Mouse (Mus musculus) embryonic stem cell, embryonic (primary cell): ENCODE measurements around the gene Pakap.

Experiments used
- CTCF ChIA-PET, 4 experiments: fragments of 300-600 bp in 2 of 4; fragments of 350-600 bp in 2 of 4; sonication (Branson Sonifier 250); formaldehyde crosslinking; loops; one replicate each; lab custom pipeline; 2022; ENCODE audit warnings: inconsistent platforms in 2 of 4; lab: Charles Lee
- POLR2A ChIA-PET, 4 experiments: fragments of 300-600 bp in 2 of 4; fragments of 350-600 bp in 2 of 4; sonication (Branson Sonifier 250); formaldehyde crosslinking; loops; one replicate each; lab custom pipeline; 2022; ENCODE audit warnings: antibody characterized with exemption in 4 of 4, inconsistent platforms in 1 of 4; lab: Charles Lee

Gene Pakap

DNA sequence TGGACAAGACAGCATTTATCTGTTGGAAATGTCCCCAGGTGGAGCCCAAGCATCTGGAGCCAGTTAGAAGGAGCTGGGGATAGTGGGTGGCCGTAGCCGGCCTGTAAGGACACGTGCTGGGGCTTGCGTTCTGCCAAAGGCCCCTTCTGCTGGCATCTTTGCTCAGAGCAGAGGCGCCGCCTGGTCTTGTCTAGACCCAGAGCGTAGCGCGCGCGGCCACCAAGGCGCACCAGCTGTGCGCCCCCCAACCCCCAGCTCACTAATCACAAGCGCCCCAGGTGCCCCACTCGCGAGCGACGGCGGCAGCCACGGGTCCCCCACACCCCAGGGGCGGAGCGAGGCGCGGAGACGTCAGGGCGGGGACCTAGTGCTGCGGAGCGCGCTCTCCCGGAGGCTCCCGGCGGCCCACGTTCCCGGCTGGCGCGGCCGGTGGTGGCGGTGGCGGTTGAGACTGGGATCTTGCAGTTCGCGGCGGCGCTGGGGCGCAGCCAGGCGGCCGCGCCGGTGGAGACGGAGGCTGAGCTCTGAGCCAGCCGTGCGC, at the start of gene Pakap:
TSS of gene Pakap (plus strand) at position 514 of the 541 bp plus-strand sequence.
- ChIA-PET POLR2A (interaction anchor here in 3 of 4 experiments (0.6 to 1.6 kb wide), 4 partner anchors 10 to 389 kb away, joined by 3 to 5 read pairs (median 3); partner anchors contain the start of gene Txn1 (in 1 of the 3)), CTCF (interaction anchor here in 2 of 4 experiments (0.6 to 1.3 kb wide), 3 partner anchors 116 to 455 kb away, joined by 3 to 6 read pairs (median 3); no protein-coding TSS in a partner anchor)

GRCm38 (mm10) chr4:57523456-57523855, 44.5 kb upstream of the Pakap start:
- ChIA-PET CTCF (interaction anchor here in 1 of 4 experiments (0.6 kb wide), 1 partner anchor 379 kb away, joined by 3 read pairs; no protein-coding TSS in a partner anchor), POLR2A (no interaction called here)

DNA sequence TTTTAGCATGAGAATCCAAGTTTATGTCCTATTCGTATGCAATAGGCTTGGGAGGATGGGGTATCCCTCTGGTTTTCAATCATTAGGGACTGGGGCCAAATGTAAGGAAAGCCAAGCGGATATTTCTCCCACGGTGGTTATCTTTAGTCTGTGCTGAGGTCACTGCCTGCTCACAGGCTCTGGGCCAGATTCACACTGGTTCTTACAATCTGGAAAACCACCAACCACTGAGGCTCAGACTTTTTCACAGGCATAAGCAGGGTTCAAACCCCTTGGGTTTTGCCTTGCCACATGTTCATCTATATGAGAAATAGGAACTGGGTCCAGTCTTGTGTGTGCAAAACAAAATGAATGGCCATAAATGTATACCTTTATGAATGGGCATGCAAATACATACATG, 43.5 kb upstream of the Pakap start:
- ChIA-PET CTCF (no interaction called here), POLR2A (no interaction called here)

GRCm38 (mm10) chr4:57525221-57526011, 42.6 kb upstream of the Pakap start:
- ChIA-PET CTCF (interaction anchor here in 1 of 4 experiments (0.8 kb wide), 1 partner anchor 73 kb away, joined by 3 read pairs; no protein-coding TSS in a partner anchor), POLR2A (no interaction called here)

DNA sequence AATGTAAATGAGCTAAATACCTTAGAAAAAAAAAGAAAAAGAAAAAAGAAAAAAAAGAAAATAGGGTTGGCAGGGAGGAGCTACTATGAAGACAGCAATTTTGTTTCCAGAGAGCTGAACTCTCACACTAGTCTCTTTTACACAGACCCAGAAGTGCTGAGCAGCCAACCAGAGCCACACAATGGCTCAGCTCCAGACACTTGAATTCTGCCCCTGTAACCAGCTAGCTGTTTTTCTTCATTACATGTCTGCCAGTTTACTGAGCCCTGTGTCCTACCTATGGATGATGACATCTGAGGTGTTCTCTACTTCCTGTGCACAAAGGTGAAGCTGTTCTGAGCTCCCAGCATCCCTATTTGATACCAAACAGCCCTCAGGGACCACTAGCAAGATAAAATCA, 39.7 kb upstream of the Pakap start:
- POLR2A ChIA-PET, result interaction anchor here in 1 of 4 experiments (0.5 kb wide), 1 partner anchor 392 kb away, joined by 3 read pairs; no protein-coding TSS in a partner anchor
- CTCF ChIA-PET, result no interaction called here

DNA sequence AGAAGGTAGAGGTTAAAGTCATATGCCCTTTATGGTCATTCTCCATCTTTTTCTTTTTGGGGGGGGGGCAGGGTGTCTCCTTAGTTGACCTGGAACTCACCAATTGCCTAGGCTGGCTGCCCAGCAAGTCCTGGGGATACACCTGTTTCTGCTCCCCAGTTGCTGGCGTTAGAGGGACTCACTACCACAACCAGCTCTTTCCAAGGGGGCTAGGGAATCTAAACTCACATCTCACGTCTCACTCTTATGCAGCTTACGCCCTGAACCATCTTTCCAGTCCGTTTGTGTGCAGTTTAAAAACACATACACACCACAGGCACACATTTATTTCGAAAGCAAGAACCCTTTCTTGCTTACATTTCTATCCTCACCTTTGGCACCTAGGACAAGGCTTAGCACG, 34.3 kb upstream of the Pakap start:
- CTCF ChIA-PET, result no interaction called here
- POLR2A ChIA-PET, result no interaction called here

GRCm38 (mm10) chr4:57534232-57534631, 33.7 kb upstream of the Pakap start:
- POLR2A ChIA-PET, result interaction anchor here in 1 of 4 experiments (0.7 kb wide), 1 partner anchor 754 kb away, joined by 7 read pairs; no protein-coding TSS in a partner anchor
- CTCF ChIA-PET, result interaction anchor here in 2 of 4 experiments (0.6 to 0.7 kb wide), 7 partner anchors 28 to 1022 kb away, joined by 3 to 10 read pairs (median 5); no protein-coding TSS in a partner anchor

- POLR2A ChIA-PET, result no interaction called here
- CTCF ChIA-PET, result interaction anchor here in 3 of 4 experiments (0.6 to 0.7 kb wide), 5 partner anchors 27 to 1021 kb away, joined by 3 to 10 read pairs (median 5); no protein-coding TSS in a partner anchor
These were observed 32.9 kb upstream of the Pakap start for GRCm38 (mm10) chr4:57535087-57535486.

GRCm38 (mm10) chr4:57538029-57538688, 29.8 kb upstream of the Pakap start:
- CTCF ChIA-PET, result interaction anchor here in 1 of 4 experiments (1.1 kb wide), 1 partner anchor 86 kb away, joined by 3 read pairs; no protein-coding TSS in a partner anchor
- POLR2A ChIA-PET, result no interaction called here

DNA sequence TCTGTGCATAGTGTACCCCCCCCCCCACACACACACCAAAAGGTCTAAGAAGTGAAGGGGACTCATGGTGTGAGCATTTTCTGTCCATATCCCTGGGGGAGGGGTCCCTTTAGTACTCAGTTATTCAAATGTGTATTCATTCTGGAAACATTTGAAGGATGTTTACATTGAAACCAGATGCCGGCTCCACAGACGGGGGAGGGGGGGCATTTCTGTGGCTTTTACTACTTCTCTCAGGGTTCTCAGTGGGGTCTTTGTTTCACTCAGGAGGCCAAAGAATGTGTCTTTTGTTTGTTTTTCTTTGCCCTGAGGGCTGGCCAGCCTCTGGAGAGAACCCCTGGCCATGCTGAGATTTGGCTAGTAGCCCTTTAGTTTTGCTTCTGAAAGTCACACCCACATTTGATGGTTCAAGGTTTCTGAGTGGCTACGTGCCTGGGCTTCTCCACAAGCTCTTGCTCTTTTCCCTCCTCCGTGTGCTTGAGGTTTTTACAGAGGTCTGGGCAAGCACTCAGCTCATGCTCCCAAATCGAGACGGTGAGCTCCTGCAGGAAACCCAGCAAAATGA, 24.2 kb upstream of the Pakap start:
- ChIA-PET CTCF (no interaction called here), POLR2A (interaction anchor here in 1 of 4 experiments (0.6 to 1.8 kb wide), 3 partner anchors 23 to 226 kb away, joined by 3 to 5 read pairs (median 4); no protein-coding TSS in a partner anchor)

DNA sequence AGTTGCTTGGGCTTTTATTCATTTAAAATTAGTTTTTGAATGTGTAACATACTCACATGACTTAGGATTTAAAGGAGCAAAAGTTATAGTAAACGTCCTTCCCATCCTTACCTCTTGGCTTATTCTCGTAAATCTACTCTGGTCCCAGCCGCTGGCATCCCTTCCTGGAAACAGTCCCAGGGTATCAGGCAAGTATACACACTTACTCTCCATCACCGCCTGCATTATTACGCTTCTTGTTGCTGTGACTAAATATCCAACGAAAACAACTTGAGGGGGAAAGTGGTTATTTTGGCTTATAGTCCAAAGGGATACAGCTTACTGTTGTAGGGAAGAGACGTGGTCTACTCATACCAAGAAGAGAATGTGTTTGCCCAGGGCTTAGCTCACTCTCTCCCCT, 20.2 kb upstream of the Pakap start:
- ChIA-PET CTCF (interaction anchor here in 1 of 4 experiments (0.9 kb wide), 1 partner anchor 126 kb away, joined by 6 read pairs; no protein-coding TSS in a partner anchor), POLR2A (interaction anchor here in 1 of 4 experiments (0.6 kb wide), 1 partner anchor 1054 kb away, joined by 3 read pairs; no protein-coding TSS in a partner anchor)

GRCm38 (mm10) chr4:57550216-57550615, 17.8 kb upstream of the Pakap start:
- CTCF ChIA-PET, result no interaction called here
- POLR2A ChIA-PET, result no interaction called here

DNA sequence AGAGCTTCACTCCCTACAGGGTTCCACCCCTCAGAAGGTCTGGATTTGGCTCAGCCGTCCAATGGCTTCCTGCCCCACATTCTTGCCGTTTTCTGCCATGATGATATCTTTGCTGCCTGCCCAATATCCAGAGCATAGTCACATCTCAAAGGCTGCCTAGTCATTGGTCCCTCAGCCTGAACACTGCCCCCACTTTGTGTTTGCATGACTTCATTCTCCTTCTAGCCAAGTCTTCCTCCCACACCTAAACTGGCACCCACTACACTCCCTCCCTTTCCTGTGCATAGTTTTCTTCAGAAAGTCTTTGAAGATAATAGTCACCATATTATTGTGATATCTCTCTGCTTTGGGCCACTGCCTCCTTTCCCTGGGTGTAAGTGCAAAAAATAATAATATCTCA, 10.9 kb upstream of the Pakap start:
- POLR2A ChIA-PET, result interaction anchor here in 1 of 4 experiments (0.7 kb wide), 1 partner anchor 10 kb away, joined by 3 read pairs; no protein-coding TSS in a partner anchor
- CTCF ChIA-PET, result no interaction called here

DNA sequence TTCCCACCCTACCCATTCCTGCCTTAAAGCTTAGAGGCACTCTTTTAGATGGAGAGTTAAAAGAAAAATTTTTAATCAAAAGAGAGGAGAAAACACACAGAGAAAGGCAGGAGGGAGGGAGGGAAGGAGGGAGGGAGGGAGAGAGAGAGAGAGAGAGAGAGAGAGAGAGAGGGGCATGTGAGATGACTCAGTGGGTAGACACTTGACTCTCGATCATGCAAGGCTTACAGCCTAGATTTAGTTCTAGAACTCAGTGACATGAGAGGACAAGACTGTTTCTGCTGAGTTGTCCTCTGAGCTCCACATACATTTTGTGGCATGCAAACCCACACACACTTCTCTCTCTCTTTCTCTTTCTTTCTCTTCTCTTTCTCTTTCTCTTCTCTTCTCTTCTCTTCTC, 8.5 kb upstream of the Pakap start:
- CTCF ChIA-PET, result interaction anchor here in 1 of 4 experiments (0.6 kb wide), 1 partner anchor 1442 kb away, joined by 6 read pairs; no protein-coding TSS in a partner anchor
- POLR2A ChIA-PET, result interaction anchor here in 1 of 4 experiments (0.6 to 1.7 kb wide), 3 partner anchors 21 to 397 kb away, joined by 3 to 7 read pairs (median 3); partner anchors contain the start of gene Txn1

DNA sequence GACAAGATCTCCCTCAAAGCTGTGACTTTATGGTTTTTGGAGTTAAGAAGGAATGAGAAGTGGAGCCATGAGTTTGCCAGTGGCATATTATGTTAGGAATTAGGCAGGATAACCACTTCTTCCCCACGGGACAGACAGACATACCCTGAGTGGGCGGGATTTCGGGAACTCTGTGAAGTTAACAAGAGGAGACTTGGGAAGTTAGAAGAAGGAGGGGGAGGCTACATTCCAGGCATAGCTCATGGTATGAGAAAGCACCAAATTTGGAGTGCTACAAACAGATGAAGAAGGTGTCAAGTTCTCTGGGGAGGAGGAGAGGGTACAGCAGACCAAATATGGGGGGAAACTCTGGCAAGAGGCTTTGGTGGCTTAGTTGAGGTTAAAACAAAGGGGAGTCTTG, 8.0 kb upstream of the Pakap start:
- ChIA-PET CTCF (interaction anchor here in 1 of 4 experiments (0.6 kb wide), 1 partner anchor 1443 kb away, joined by 6 read pairs; no protein-coding TSS in a partner anchor), POLR2A (interaction anchor here in 1 of 4 experiments (0.6 to 1.0 kb wide), 2 partner anchors 11 to 67 kb away, joined by 6 read pairs; no protein-coding TSS in a partner anchor)

GRCm38 (mm10) chr4:57561055-57561454, 6.9 kb upstream of the Pakap start:
- ChIA-PET POLR2A (interaction anchor here in 1 of 4 experiments (0.6 kb wide), 1 partner anchor 617 kb away, joined by 11 read pairs; no protein-coding TSS in a partner anchor), CTCF (interaction anchor here in 2 of 4 experiments (0.6 to 0.7 kb wide), 2 partner anchors 298 to 557 kb away, joined by 3 to 5 read pairs; no protein-coding TSS in a partner anchor)

GRCm38 (mm10) chr4:57565283-57565682, 2.7 kb upstream of the Pakap start:
- CTCF ChIA-PET, result interaction anchor here in 1 of 4 experiments (1.9 kb wide), 1 partner anchor 113 kb away, joined by 5 read pairs; no protein-coding TSS in a partner anchor
- POLR2A ChIA-PET, result interaction anchor here in 1 of 4 experiments (1.2 kb wide), 1 partner anchor 12 kb away, joined by 3 read pairs; no protein-coding TSS in a partner anchor
